Mouse (Mus musculus) myocyte (in vitro differentiated cells): Measurements from ENCODE around the gene S100a2. TPM values are rescaled to one million over a fixed set of nuclear protein-coding genes. Genes with fewer than 3 reads are reported as not detected.

Source experiments
- H3K27me3 ChIP-seq: one replicate; pipeline ENCODE4 v1.6.1; 2011; ENCODE audit not compliant: control insufficient read depth, insufficient read depth, insufficient read length
- H3K36me3 ChIP-seq: one replicate; pipeline ENCODE4 v1.6.1; 2011; ENCODE audit not compliant: control insufficient read depth, insufficient read depth
- H3K4me2 ChIP-seq: one replicate; pipeline ENCODE4 v1.6.1; 2011; ENCODE audit warnings: low read depth, control low read depth
- H3K4me3 ChIP-seq: one replicate; pipeline ENCODE4 v1.5.1; 2011; ENCODE audit warnings: mild to moderate bottlenecking, control low read depth, moderate library complexity
- H3K79me2 ChIP-seq: one replicate; pipeline ENCODE4 v1.6.1; 2011; ENCODE audit not compliant: control insufficient read depth, insufficient read depth
- H3ac ChIP-seq: one replicate; pipeline ENCODE4 v1.6.1; 2011; ENCODE audit not compliant: control insufficient read depth, insufficient read length
- CEBPB ChIP-seq: IDR thresholded peaks from 2 replicates; pipeline ENCODE4 v1.6.1; 2011; ENCODE audit warnings: mild to moderate bottlenecking, moderate library complexity; ENCODE audit not compliant: poor library complexity, insufficient read depth, severe bottlenecking
- E2F4 ChIP-seq: IDR thresholded peaks from one replicate; pipeline ENCODE4 v1.6.1; 2011; ENCODE audit warnings: mild to moderate bottlenecking, control low read depth, moderate library complexity; ENCODE audit not compliant: insufficient read depth
- MAX ChIP-seq: IDR thresholded peaks from one replicate; pipeline ENCODE4 v1.6.1; 2011; ENCODE audit warnings: low read depth, mild to moderate bottlenecking, control low read depth
- MYOD1 ChIP-seq, 3 experiments: IDR thresholded peaks; one replicate each; pipeline ENCODE4 v1.6.1; 2011; ENCODE audit warnings: control low read depth in 2 of 3, low read depth in 2 of 3, mild to moderate bottlenecking in 2 of 3, moderate library complexity in 1 of 3; ENCODE audit not compliant: insufficient read length in 2 of 3, control insufficient read depth in 1 of 3
- MYOG ChIP-seq, 3 experiments: IDR thresholded peaks; one replicate each; pipeline ENCODE4 v1.6.1; 2011; ENCODE audit warnings: control low read depth in 2 of 3, low read depth in 2 of 3, mild to moderate bottlenecking in 2 of 3; ENCODE audit not compliant: insufficient read length in 2 of 3, control insufficient read depth in 1 of 3, insufficient read depth in 1 of 3
- POLR2A ChIP-seq: IDR thresholded peaks from one replicate; pipeline ENCODE4 v1.6.1; 2011; ENCODE audit warnings: low read depth, mild to moderate bottlenecking, control low read depth, moderate library complexity; ENCODE audit not compliant: insufficient read length
- POLR2AphosphoS2 ChIP-seq: IDR thresholded peaks from one replicate; pipeline ENCODE4 v1.6.1; 2011; ENCODE audit warnings: low read depth, control low read depth; ENCODE audit not compliant: insufficient read length
- REST ChIP-seq: IDR thresholded peaks from one replicate; pipeline ENCODE4 v1.6.1; 2011; ENCODE audit warnings: mild to moderate bottlenecking, control low read depth, moderate library complexity; ENCODE audit not compliant: insufficient read depth, insufficient read length
- SRF ChIP-seq: IDR thresholded peaks from one replicate; pipeline ENCODE4 v1.6.1; 2011; ENCODE audit warnings: low read depth; ENCODE audit not compliant: control insufficient read depth, insufficient read length
- TCF12 ChIP-seq: IDR thresholded peaks from one replicate; pipeline ENCODE4 v1.6.1; 2011; ENCODE audit warnings: mild to moderate bottlenecking, control low read depth; ENCODE audit not compliant: poor library complexity, insufficient read depth, severe bottlenecking
- TCF3 ChIP-seq: IDR thresholded peaks from one replicate; pipeline ENCODE4 v1.6.1; 2011; ENCODE audit warnings: low read depth, control low read depth; ENCODE audit not compliant: insufficient read length
- USF1 ChIP-seq: IDR thresholded peaks from one replicate; pipeline ENCODE4 v1.6.1; 2011; ENCODE audit warnings: low read depth, mild to moderate bottlenecking, control low read depth, moderate library complexity
- polyA plus RNA-seq: library from polyadenylated mRNA; unstranded; fragments of >200 nt; fragmentation: generic; extraction: Trizol; gene quantifications from one replicate; pipeline ENCODE4 v1.2.1, GENCODE M21; 2012; ENCODE audit warnings: missing spikeins

S100a2 gene
- polyA plus RNA-seq, 1 experiment, result not detected

- Histone ChIP-seq H3ac (no peak overlapping the region), H3K36me3 (no peaks in the 10 kb centered on the region), H3K4me2 (no peak overlapping the region), H3K79me2 (no peaks in the 10 kb centered on the region), H3K4me3 (no peak overlapping the region), H3K27me3 (no peaks in the 10 kb centered on the region)
- no peak for TF ChIP-seq MYOG (IDR thresholded peaks at IDR 0.05; ENCODE audit: control insufficient read depth in 1 of 3, insufficient read depth in 1 of 3, insufficient read length in 2 of 3, low read depth in 2 of 3)
- no peak for TF ChIP-seq MAX
- TF ChIP-seq REST, result no peak
- TF ChIP-seq USF1, result no peak
- TF ChIP-seq MYOD1 (IDR thresholded peaks at IDR 0.05; ENCODE audit: control insufficient read depth in 1 of 3, insufficient read length in 2 of 3, low read depth in 2 of 3), result no peak
- no peak for TF ChIP-seq POLR2AphosphoS2
- TF ChIP-seq CEBPB, result no peak
- no peak for TF ChIP-seq TCF12
- TF ChIP-seq SRF, result no peak
- TF ChIP-seq POLR2A, result no peak
- no peak for TF ChIP-seq TCF3
- TF ChIP-seq E2F4, result no peak
Observed at GRCm38 (mm10) chr3:90638511-90639275, 48.6 kb downstream of the S100a2 start.

DNA sequence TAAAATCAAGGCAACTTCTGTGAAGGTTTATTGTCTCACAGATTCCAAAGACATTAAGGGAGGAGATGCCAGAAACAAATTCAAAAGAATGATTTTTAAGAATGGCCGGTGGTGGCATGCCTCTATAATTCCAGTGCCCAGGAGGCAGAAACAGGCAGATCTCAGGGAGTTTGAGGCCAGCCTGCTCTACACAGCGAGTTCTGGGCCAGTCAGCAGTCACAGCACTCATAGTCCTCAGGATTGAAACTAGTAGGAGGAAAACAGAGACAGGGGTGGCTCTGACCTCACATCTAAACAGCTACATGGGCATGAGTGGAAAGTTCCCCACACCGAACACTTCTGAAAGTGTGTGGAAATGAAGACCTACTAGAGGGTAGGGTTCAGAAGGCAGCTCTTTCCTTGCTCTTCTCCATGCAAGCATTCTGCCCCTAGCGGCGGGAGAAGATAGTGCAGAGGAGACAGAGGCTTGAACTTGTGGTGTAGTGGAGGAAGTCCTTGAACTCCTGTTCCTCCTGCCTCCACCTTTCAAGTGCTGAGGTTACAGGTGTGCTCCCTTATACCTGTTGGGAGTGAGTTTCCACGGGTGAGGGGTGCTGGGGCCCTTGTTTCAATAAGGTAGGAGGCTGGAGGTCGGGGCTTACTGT, 49.6 kb downstream of the S100a2 start:
- H3K36me3 ChIP-seq, result no peaks in the 10 kb centered on the region
- no peak overlapping the region for H3K4me2 ChIP-seq
- no peak for TF ChIP-seq POLR2AphosphoS2
- no peak for TF ChIP-seq USF1
- TF ChIP-seq TCF12, result no peak
- TF ChIP-seq SRF, result no peak
- no peak for TF ChIP-seq TCF3
- TF ChIP-seq CEBPB, result no peak
- TF ChIP-seq MYOD1 (IDR thresholded peaks at IDR 0.05; ENCODE audit: control insufficient read depth in 1 of 3, insufficient read length in 2 of 3, low read depth in 2 of 3), result no peak
- no peak for TF ChIP-seq MYOG (IDR thresholded peaks at IDR 0.05; ENCODE audit: control insufficient read depth in 1 of 3, insufficient read depth in 1 of 3, insufficient read length in 2 of 3, low read depth in 2 of 3)
- no peak for TF ChIP-seq POLR2A
- no peak for TF ChIP-seq E2F4
- TF ChIP-seq MAX, result no peak
- no peak for TF ChIP-seq REST
- no peaks in the 10 kb centered on the region for H3K79me2 ChIP-seq
- H3K4me3 ChIP-seq, result no peak overlapping the region
- no peaks in the 10 kb centered on the region for H3K27me3 ChIP-seq
- H3ac ChIP-seq, result no peak overlapping the region

GRCm38 (mm10) chr3:90640981-90641380, 50.9 kb downstream of the S100a2 start:
- H3K4me3 ChIP-seq, result no peak overlapping the region
- no peak overlapping the region for H3ac ChIP-seq
- H3K4me2 ChIP-seq, result no peak overlapping the region
- no peak for TF ChIP-seq USF1
- TF ChIP-seq TCF3, result no peak
- TF ChIP-seq REST, result no peak
- TF ChIP-seq MAX, result no peak
- no peak for TF ChIP-seq TCF12
- no peak for TF ChIP-seq E2F4
- TF ChIP-seq SRF, result no peak
- no peak for TF ChIP-seq POLR2A
- TF ChIP-seq MYOD1 (IDR thresholded peaks at IDR 0.05; ENCODE audit: control insufficient read depth in 1 of 3, insufficient read length in 2 of 3, low read depth in 2 of 3), result no peak
- no peak for TF ChIP-seq MYOG (IDR thresholded peaks at IDR 0.05; ENCODE audit: control insufficient read depth in 1 of 3, insufficient read depth in 1 of 3, insufficient read length in 2 of 3, low read depth in 2 of 3)
- TF ChIP-seq POLR2AphosphoS2, result no peak
- no peak for TF ChIP-seq CEBPB
- H3K36me3 ChIP-seq, result no peaks in the 10 kb centered on the region
- no peaks in the 10 kb centered on the region for H3K27me3 ChIP-seq
- no peaks in the 10 kb centered on the region for H3K79me2 ChIP-seq

Other genes starting within 250 kb of the S100a2 start
- gene Slc27a3, start 200.3 kb upstream of the S100a2 start, polyA plus RNA-seq, result 3.4 TPM
- gene Ints3, start 156.6 kb upstream of the S100a2 start, polyA plus RNA-seq, result 24.2 TPM
- gene Npr1, start 124.4 kb upstream of the S100a2 start, polyA plus RNA-seq, result 0.22 TPM
- gene Ilf2, start 114.1 kb upstream of the S100a2 start, polyA plus RNA-seq, result 50.4 TPM
- gene Snapin, start 99.2 kb upstream of the S100a2 start, polyA plus RNA-seq, result 33.7 TPM
- gene Chtop, start 80.7 kb upstream of the S100a2 start, polyA plus RNA-seq, result 108 TPM
- 189 TPM for gene S100a1, start 75.9 kb upstream of the S100a2 start, polyA plus RNA-seq
- 106 TPM for gene S100a13, start 75.8 kb upstream of the S100a2 start, polyA plus RNA-seq
- 2.9 TPM for gene S100a14, start 63.4 kb upstream of the S100a2 start, polyA plus RNA-seq
- 210 TPM for gene S100a16, start 53.0 kb upstream of the S100a2 start, polyA plus RNA-seq
- gene S100a3, start 29.7 kb upstream of the S100a2 start, polyA plus RNA-seq, result 4.7 TPM
- gene Gm42674, start 11.7 kb downstream of the S100a2 start, polyA plus RNA-seq, result 0.89 TPM
- gene S100a4, start 13.5 kb downstream of the S100a2 start, polyA plus RNA-seq, result 3,627 TPM
- 0.19 TPM for gene S100a5, start 18.3 kb downstream of the S100a2 start, polyA plus RNA-seq
- 2,472 TPM for gene S100a6, start 22.6 kb downstream of the S100a2 start, polyA plus RNA-seq
- gene S100a7a, start 63.8 kb downstream of the S100a2 start, polyA plus RNA-seq, result 0.37 TPM
- not detected for gene S100a8, start 78.7 kb downstream of the S100a2 start, polyA plus RNA-seq
- gene S100a9, start 105.5 kb downstream of the S100a2 start, polyA plus RNA-seq, result not detected
- not detected for gene Pglyrp4, start 136.7 kb downstream of the S100a2 start, polyA plus RNA-seq
- not detected for gene Gm5849, start 187.6 kb downstream of the S100a2 start, polyA plus RNA-seq